Mouse (Mus musculus): ENCODE results near the gene Ggact.

- TF ChIP-seq FLI1 (IDR thresholded peaks at IDR 0.05; ENCODE audit: low read length) (no peak), GATA1 (IDR thresholded peaks at IDR 0.05; ENCODE audit: borderline replicate concordance, low read length) (no peak)
Observed at GRCm38 (mm10) chr14:122871841-122872580, 41.5 kb downstream of the Ggact start.
